Mouse (Mus musculus) kidney, adult 2 months (tissue): ENCODE results near the gene Dtx4.

Experiments used
- CTCF ChIP-seq: fragments of 200-500 bp; conservative IDR thresholded peaks from 2 replicates; pipeline ENCODE4 v1.5.1; 2011; ENCODE audit warnings: low read depth, mild to moderate bottlenecking, control low read depth, low read length, moderate library complexity, mixed read lengths; ENCODE audit not compliant: insufficient read depth, insufficient read length
- POLR2A ChIP-seq: fragments of 200-500 bp; IDR thresholded peaks from one replicate; pipeline ENCODE4 v1.6.1; 2011; ENCODE audit warnings: low read depth, low read length, control low read depth

- TF ChIP-seq CTCF (no peak), POLR2A (no peak)
Measured at GRCm38 (mm10) chr19:12537168-12537567, 35.9 kb upstream of the Dtx4 start.
